Mouse (Mus musculus): ENCODE data around the gene Cox7a1.

Gene Cox7a1

DNA sequence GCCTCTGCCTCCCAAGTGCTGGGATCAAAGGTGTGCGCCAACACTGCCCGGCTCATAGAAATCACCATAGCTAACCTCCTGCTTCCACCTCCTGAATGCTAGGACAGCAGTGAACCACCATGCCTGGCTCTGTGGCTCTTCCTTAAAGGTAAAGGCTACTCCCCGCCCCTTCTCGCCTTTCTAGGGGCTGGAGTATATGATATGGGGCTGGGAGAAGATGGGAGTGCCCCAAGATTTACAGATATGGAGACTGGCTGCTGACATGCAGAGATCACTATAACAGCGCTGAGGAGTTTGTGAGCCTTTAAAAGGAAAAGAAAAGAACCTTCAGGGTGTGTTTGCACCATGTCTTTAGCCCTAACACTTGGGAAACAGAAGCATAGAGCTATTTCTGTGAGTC is 38.3 kb downstream of the Cox7a1 start:
- no peak for DNase-seq

DNA sequence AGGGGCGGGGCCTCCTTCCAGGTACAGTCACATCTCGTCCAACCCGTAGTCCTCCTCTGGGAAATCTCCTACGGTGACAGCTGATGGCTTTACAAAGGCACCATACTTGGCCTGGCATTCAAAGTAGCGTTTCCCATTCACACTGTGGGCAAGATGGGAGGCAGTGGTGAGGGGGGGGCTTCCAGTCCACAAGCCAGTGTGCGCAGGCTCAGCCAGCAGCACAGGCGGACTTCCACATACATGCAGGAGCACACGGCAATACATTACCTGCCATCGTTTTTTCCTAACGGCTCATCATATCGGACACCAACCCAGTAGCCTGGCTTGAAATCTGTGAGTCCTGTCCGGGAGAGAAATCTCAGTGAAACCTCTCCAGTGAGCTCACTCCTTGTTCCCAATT is 40.3 kb downstream of the Cox7a1 start:
- no peak for DNase-seq

DNA sequence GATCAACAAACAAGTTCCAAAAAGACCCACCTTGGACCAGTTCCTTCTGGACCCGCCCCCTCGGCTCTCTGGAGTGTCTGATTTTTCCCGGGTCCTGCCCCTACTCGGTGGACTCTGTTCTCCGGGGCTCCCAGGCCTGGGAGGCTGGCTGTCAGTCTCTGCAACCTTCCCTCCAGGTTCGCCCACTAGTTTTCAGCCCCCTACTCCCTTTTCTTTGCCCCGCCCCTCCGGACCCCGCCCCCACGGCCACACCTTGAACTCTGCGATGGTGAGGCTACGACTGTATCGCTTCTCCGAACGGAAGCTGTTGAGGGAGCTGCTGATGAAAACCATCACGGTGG is 47.4 kb downstream of the Cox7a1 start:
- DNase-seq = no peak

DNA sequence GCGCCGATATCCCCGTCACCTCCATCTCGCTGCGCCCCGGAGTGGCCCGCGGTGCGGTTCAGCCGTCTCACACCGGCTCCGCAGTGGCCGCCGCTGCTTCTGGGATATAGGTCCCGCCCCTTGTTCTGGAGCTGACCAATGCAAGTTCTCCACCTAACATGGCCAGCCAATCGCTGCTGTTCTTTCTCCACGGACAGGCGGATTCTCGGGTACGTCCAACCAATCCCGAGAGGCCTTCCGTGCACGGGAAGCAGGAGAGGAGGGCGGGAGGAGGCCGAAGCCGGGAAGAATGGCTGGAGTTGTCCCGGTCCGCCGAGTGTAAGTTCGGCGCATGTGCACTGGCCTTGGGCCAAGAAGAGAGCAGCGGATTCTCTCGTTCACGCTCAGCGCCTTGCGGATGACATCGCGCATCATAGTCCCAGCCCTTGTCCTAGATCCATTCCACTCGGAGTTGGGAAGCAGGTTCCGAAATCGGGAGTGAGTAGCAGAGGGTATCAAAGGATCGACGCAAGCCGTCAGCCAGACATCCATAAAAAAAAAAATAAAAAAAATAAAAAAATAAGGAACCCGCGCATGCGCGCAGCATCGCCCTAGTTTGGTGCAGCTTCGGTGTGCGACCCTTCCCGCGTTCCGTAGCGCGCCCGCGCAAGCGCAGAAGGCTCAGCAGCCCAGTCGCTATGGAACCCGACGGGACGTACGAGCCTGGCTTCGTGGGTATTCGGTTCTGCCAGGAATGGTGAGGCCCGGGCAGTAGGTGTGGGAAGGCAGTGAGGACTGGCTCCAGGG is 47.9 kb downstream of the Cox7a1 start, which contains the start of the genes Polr2i and Tbcb:
Gene Polr2i (plus strand): TSS at position 280 of the 786 bp plus-strand sequence.
Gene Tbcb (minus strand): TSS at position 604 of the 786 bp plus-strand sequence.
- peak; percentile 94 for DNase-seq

DNA sequence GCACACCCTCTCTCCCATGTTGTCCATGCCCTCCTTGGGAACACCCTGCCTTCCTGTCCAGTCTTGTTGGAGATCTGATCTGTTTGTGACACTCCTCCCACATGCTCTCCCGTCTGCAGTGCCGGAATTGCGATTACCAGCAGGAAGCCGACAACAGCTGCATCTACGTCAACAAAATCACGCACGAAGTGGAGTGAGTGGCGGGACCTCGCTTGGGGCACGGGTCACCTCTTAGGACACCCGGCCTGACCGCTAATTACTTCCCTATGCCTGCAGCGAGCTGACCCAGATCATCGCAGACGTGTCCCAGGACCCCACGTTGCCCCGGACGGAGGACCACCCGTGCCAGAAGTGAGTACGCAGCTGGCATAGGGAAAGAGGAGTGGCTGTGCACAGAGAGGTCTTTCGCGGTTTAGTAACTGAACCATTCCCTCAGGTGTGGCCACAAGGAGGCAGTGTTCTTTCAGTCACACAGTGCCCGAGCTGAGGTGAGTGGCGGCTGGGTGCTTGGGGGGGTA is 48.7 kb downstream of the Cox7a1 start:
- DNase-seq = peak; percentile 61

DNA sequence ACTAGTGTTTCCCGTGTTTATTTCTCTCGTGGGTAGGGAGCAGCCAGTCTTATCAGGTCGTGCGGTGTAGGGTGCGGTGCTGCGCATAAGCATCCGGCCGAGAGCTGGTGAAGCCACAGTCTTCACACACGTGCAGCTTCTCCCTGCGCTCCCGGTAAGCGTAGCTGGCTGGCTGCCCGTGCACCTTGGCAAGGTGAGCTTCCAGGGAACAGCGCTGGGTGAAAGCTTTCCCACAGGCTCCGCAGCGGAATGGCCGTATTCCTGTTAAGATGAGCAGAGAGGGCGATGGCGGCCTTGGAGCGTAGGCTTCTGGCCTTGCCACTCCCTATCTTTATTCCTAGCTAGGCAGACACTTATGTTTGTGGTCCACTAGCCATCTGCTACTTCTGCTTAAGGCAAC is 49.4 kb downstream of the Cox7a1 start:
- no peak for DNase-seq

DNA sequence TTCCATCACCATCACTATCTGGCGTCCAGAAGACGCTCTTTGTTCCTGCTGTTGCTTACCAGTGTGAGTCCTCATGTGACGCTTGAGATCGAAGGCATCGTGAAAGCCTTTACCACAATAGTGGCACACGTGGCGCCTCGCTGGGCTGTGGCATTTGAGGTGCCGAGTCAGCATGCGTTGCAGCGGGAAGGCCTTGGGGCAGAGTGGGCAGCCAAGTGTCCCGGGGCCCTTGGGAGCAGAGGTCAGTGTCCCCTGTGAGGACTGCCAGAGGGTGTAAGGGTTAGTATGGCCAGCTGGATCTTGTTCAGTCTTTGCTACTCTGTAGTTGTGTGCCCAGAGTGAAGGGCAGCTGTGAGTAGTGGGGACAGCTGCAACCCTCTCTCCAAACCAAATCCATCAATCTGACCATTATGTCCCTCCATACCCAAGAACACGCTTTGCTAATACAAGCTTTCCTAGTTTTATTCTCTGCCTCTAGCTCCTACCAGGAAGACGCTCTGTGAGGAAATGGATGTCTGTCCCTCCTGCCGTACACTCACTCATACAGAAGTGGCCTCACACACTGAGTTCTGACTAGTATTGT is 50.4 kb downstream of the Cox7a1 start:
- no peak for DNase-seq

DNA sequence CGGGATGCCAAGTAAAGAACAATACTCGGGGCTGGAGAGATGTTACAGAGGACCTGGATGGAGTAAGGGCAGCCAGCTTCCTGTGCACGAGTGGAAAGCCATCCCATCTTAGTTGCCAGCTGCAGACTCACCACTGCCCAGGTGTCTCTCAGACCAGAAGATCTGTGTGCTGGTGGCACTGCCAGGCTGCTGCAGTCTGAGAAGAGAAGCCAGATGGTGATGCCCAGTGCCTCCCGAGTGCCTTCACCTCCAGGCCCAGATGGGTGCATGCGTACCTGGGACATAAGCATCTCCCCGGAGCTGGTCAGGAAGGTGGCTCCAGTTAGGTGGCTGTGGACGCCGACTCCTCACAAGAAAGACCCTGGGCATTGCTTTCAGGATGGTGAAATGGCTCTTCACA is 51.1 kb downstream of the Cox7a1 start:
- no peak for DNase-seq

DNA sequence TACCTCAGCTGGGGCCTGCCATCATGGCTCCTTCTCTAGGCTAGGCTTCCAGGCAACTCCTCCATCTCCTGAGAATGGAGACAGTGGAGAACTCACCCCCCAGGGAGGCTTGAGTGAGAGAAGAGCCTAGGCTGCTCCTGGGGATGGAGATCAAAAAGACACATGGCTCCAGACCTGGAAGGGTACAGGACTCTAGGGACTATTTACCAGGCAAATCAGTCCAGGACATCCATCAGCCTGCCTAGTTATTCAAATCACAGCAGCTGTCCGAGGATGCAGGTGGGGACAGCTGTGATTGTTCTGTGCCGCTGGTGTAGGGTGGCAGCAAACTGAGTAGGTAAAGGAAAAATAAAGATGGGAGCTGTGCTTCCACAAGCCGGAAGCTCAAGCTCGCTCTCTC is 51.7 kb downstream of the Cox7a1 start, which contains the start of gene Ovol3:
Gene Ovol3 (minus strand): TSS at position 101 of the 400 bp plus-strand sequence.
- DNase-seq = no peak
